Mouse (Mus musculus): ENCODE results near the gene Gm44973. TPM values are rescaled to one million over a fixed set of nuclear protein-coding genes. Genes with fewer than 3 reads are reported as not detected.
"Not testable (repeated sequence)": the region's sequence is repeated elsewhere in the genome, so short reads cannot be mapped to it uniquely, and the experiment has no call there.

Gene Gm44973
- total RNA-seq (2021), result not detected
- long read RNA-seq, experiment 1, partial matches to known transcripts, result 0 of 1 reads
- long read RNA-seq, experiment 1, other reads (novel, unspliced or antisense), result 1 of 1 reads
- long read RNA-seq, experiment 2, partial matches to known transcripts, result 0 of 6 reads
- long read RNA-seq, experiment 2, other reads (novel, unspliced or antisense), result 6 of 6 reads

GRCm38 (mm10) chr7:5015118-5016001 lies at the start of gene Gm44973:
Gm44973 (plus strand) TSS chr7:5015496.
- peak; percentile 84 to 91 for DNase-seq (ENCODE audit: low spot score in 2 of 2)

GRCm38 (mm10) chr7:4971068-4971467 lies 44.2 kb upstream of the Gm44973 start, which contains the start of gene Sbk3:
Sbk3 (minus strand) TSS chr7:4971168.
- no peak for DNase-seq (ENCODE audit: low spot score in 2 of 2)

DNA sequence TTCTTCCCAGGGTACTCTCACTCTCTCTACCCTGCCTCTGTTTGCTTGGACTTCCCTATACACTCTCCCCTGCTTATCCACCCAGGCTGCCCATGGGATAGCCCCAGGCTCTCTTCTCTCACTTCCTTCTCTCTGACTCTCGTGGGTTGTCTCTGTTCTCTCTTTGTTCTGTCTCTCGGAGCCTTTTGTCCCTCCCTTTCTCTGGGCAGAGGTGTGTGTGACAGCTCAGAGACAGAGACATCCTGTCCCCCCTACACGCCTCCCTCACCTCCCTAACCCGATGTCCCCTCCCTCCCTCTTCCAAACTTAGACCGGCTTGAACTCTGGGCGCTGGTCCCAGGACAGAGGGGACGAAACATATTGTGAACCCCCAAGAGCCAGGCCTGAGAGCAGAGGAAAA lies 43.6 kb upstream of the Gm44973 start:
- DNase-seq (ENCODE audit: low spot score in 2 of 2), result no peak

DNA sequence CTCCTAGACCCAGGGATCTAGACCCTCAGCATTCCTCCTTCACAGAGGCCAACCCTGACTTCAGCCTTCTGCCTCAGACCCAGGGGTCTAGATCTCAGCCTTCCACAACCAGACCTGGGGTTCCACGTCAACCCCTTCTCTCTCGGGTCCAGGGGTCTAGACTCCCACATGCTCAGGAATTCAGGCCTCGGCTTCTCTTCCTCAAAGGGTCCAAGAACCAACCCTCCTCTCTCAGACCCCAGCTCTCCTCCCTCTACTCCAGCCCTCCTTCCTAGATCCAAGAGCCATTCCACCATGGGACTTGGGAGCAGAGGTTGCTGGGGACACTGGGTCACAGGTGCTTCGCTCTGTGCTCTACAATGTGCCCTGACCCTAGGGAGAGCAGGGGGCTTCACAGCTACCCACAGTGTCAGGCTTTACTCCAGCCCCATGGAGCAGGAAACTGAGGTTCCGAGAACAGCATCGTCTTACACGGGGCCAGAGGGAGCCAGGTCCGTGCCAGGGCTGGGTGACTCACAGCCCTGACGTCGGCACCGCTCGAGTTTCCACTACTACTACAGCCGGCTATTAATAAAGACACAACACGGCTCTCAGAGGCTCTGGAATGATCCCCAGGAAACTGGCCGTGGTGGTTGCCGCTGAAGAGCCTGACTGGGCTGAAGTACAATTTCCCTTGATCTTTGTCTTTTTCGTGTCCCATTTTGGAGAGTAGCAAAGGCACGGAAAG lies 42.8 kb upstream of the Gm44973 start:
- peak in 1 of 2 experiments; percentile 32 for DNase-seq (ENCODE audit: low spot score in 2 of 2)

GRCm38 (mm10) chr7:4975455-4975854 lies 39.8 kb upstream of the Gm44973 start:
- no peak for DNase-seq (ENCODE audit: low spot score in 2 of 2)

DNA sequence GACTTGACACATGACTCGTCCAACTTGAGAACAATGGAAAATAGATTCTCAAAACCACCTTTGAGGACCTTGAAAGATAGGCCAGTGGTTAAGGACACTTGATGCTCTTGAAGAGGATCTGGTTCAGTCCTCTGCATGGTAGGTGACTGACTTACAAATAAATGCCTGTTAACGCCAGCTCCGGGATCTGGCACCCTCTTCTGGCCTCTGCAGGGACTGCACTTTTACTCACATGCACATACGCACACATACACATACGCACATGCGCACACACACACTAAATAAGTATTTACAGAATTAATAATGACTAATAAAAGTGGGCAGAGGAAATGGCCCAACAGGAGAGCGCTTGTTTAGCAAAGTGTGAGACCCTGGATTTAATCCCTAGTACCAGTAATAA lies 38.5 kb upstream of the Gm44973 start:
- no peak for DNase-seq (ENCODE audit: low spot score in 2 of 2)

DNA sequence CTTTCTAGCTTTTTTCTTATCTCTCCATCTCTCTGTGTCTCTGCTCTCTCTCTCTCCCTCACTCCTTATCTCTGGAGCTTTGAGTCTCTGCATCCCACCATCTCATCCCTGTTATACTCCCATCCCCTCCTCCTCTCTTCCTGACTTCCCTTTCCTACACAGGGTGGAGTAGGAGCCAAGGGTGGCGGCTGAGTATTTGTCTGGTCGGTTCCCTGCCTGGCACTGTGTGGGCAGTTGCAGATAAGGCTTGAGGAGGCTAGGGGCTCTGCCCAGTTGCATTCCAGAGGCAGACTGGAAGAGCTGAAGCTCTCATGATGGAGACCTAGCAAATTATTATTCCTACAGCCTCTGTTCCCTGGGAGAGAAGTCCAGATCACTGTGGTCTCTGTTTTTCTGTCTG lies 27.0 kb upstream of the Gm44973 start:
- DNase-seq (ENCODE audit: low spot score in 2 of 2), result no peak

GRCm38 (mm10) chr7:4993347-4993998 lies 21.8 kb upstream of the Gm44973 start:
- DNase-seq (ENCODE audit: low spot score in 2 of 2), result no peak

GRCm38 (mm10) chr7:4993999-4994788 lies 21.1 kb upstream of the Gm44973 start:
- no peak for DNase-seq (ENCODE audit: low spot score in 2 of 2)

DNA sequence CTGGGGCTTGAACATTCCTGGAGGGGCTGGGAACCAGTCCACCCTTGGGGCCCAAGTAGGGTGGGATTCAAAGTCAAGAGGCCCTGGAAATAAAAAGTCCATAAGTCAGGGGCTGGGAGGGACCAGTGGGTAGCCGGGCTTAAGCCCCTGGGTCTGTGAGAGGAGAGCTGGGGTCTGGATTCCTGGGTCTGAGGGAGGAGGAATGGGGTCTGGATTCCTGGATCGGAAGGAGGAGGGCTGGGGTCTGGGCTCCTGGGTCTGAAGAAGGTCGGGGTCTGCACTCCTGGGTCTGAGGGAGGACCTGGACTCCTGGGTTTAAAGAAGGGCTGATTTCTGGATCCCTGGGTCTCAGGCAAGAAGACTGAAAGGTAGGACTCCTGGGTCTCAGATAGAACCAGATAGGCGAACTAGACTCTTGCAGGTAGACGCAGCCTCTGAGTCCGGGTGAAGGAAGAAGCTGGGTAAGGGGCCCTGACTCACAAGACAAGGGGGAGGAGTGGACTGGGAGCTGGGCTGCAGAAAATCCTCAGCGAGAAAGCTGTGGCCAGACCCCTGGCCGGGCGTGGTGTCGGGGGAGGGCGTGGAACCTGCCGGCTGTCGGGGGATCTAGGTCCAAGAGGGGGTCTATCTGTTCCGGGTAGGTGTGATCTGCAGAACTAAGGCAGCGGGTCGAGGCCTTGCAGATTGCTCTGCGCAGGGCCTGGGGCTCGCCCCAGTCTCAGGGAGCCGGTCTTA lies 19.9 kb upstream of the Gm44973 start:
- no peak for DNase-seq (ENCODE audit: low spot score in 2 of 2)

GRCm38 (mm10) chr7:4996003-4996895 lies 19.0 kb upstream of the Gm44973 start, which contains the start of gene Zfp579:
Zfp579 (minus strand) TSS chr7:4996158.
- peak; percentile 90 for DNase-seq (ENCODE audit: low spot score in 2 of 2)

GRCm38 (mm10) chr7:4996934-4997333 lies 18.4 kb upstream of the Gm44973 start:
- DNase-seq (ENCODE audit: low spot score in 2 of 2), result no peak

GRCm38 (mm10) chr7:4999876-5000275 lies 15.4 kb upstream of the Gm44973 start:
- no peak for DNase-seq (ENCODE audit: low spot score in 2 of 2)

DNA sequence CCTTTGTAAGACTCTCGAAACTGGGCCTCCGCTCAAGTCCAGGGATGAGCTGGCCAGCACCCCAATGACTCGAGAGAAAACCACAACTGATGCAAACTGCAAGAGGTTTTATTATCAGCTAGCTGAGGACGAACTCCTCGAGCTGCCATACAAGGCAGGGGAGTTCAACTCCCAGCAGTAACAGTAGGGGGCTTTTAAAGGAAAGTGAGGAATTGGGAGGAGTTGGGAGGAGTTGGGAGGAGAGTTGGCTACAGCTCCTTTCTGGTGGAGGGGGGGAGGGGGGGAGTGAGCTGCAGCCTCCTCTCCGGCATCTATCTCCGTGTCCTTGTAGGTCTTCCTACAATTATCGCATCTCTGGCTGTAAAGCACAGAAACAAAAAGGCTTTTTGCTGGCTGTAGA lies 12.4 kb upstream of the Gm44973 start:
- DNase-seq (ENCODE audit: low spot score in 2 of 2), result not testable (repeated sequence)

GRCm38 (mm10) chr7:5008229-5008628 lies 7.1 kb upstream of the Gm44973 start:
- no peak for DNase-seq (ENCODE audit: low spot score in 2 of 2)

DNA sequence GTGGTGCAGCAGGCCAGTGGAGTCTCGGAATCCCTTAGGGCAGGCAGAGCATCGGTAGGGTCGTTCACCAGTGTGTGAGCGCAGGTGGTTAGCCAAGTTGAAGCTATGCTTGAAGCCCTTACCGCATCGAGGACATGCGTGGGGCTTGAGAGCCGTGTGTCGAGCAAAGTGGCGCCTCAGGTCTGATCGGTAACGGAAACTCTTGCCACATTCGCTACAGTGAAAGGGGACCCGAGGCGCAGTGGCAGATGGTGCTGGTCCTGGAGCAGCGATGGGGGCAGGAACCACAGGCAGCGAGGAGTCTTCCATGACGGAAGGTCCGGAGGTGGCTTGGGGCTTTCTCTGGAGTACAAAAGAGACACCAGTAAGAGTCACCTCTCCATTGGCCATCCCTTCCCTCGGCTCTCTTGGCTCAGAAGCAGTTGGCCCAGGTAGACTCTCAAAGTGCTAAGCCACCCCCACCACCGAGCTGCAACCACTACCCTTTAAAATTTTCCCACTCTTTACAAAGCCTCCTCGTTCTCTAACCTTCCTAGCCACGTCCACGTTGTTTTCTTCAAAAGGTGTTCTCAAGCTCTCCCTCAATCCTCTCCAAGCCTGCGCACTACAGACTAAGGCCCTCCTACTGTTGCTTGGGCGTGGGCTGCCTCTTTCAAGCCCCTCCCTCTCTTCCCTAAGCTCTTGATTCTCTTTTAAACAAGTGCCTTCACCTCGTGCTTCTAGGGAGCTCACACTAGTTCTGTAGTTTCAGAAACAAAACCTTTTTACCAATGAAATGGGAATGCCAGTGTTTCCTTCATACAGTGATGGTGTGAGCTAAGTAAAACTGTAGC lies 2.4 kb upstream of the Gm44973 start:
- no peak for DNase-seq (ENCODE audit: low spot score in 2 of 2)

GRCm38 (mm10) chr7:5014251-5015117 lies 812 bp upstream of the Gm44973 start, which contains the start of the genes Zfp524 and Fiz1:
Zfp524 (plus strand) TSS chr7:5014415.
Fiz1 (minus strand) TSS chr7:5014697.
- DNase-seq (ENCODE audit: low spot score in 2 of 2), result peak; percentile 91 to 92
